Mouse (Mus musculus): ENCODE data around the gene Nfs1. TPM values are rescaled to one million over a fixed set of nuclear protein-coding genes. Genes with fewer than 3 reads are reported as not detected.

Nfs1 gene
- total and polyA plus RNA-seq, 3 experiments, result 51.3 to 72.1 (median 58.6) TPM

GRCm38 (mm10) chr2:156073725-156074124, 70.3 kb downstream of the Nfs1 start:
- in situ Hi-C loops (cut with MboI; ENCODE audit: low pct_ligation_motif_present, low pct_unique_long_range_greater_than_20kb, low sequenced_read_pairs), result no loop called here

More at GRCm38 (mm10) chr2:156073725-156074124, 70.3 kb downstream of the Nfs1 start:
- H3K36me3 ChIP-seq (replicated peaks in 1 of 2; ENCODE audit: control insufficient read depth in 1 of 2, insufficient read depth in 1 of 2, low read length in 1 of 2), result peaks cover 61 to 89% of the 10 kb centered on the region in 2 experiments
- no peak for DNase-seq (ENCODE audit: extremely low read depth)
- no peaks in the 10 kb centered on the region for H3K4me1 ChIP-seq (ENCODE audit: control insufficient read depth in 1 of 2, insufficient read depth in 2 of 2)
- H3K79me2 ChIP-seq (replicated peaks; ENCODE audit: control insufficient read depth, extremely low read depth, insufficient read depth, poor library complexity, severe bottlenecking), result no peaks in the 10 kb centered on the region
- H3K9ac ChIP-seq (ENCODE audit: insufficient read depth, low read depth), result no peak overlapping the region
- dilution Hi-C loops (cut with MboI; ENCODE audit: extremely low pct_ligation_motif_present, extremely low pct_unique_long_range_greater_than_20kb, low sequenced_read_pairs), result no loop called here
- no peak overlapping the region for H3K27ac ChIP-seq (ENCODE audit: insufficient read depth, low read depth)
- H3K27me3 ChIP-seq (replicated peaks), result no peaks in the 10 kb centered on the region
- H3K4me2 ChIP-seq (ENCODE audit: insufficient read depth, low read depth, poor library complexity, severe bottlenecking), result no peak overlapping the region
- H3K4me3 ChIP-seq (replicated peaks in 1 of 3; ENCODE audit: low read depth in 2 of 3, low read length in 2 of 3, poor library complexity in 1 of 3), result no peak overlapping the region
- TF ChIP-seq USF1 (IDR thresholded peaks at IDR 0.05; ENCODE audit: low read depth, low read length) (no peak), TCF12 (IDR thresholded peaks at IDR 0.05; ENCODE audit: low read depth, low read length) (no peak), POLR2A (IDR thresholded peaks at IDR 0.05; ENCODE audit: low read depth, low read length) (no peak), PAX5 (IDR thresholded peaks at IDR 0.05; ENCODE audit: low read length) (no peak), KAT2A (IDR thresholded peaks at IDR 0.05; ENCODE audit: insufficient replicate concordance, low read length) (no peak), RAD21 (IDR thresholded peaks at IDR 0.05; ENCODE audit: low read depth, low read length) (no peak), SMC3 (IDR thresholded peaks at IDR 0.05; ENCODE audit: low read depth, low read length) (no peak), RCOR1 (conservative IDR thresholded peaks at IDR 0.05; ENCODE audit: low read depth, low read length) (no peak), USF2 (conservative IDR thresholded peaks at IDR 0.05; ENCODE audit: low read depth, low read length) (no peak), JUN (IDR thresholded peaks at IDR 0.05; ENCODE audit: insufficient read depth, low read depth, low read length) (no peak), NRF1 (IDR thresholded peaks at IDR 0.05; ENCODE audit: low read depth, low read length) (no peak), ELF1 (IDR thresholded peaks at IDR 0.05; ENCODE audit: low read depth, low read length) (no peak), CTCF (conservative IDR thresholded peaks at IDR 0.05 in 1 of 2, IDR thresholded peaks at IDR 0.05 in 1 of 2; ENCODE audit: low read depth in 2 of 2, low read length in 2 of 2) (no peak), CHD1 (IDR thresholded peaks at IDR 0.05; ENCODE audit: low read depth, low read length) (no peak), SIN3A (IDR thresholded peaks at IDR 0.05; ENCODE audit: low read length) (no peak), MYC (IDR thresholded peaks at IDR 0.05; ENCODE audit: low read depth, low read length) (no peak), ZNF384 (IDR thresholded peaks at IDR 0.05; ENCODE audit: low read depth, low read length) (no peak), MXI1 (IDR thresholded peaks at IDR 0.05; ENCODE audit: low read depth, low read length) (no peak)
- no peaks in the 10 kb centered on the region for H3K9me3 ChIP-seq (replicated peaks; ENCODE audit: low read length)

Other genes with a start within 250 kb of the Nfs1 start
- gene Uqcc1, start 213.9 kb downstream of the Nfs1 start, total RNA-seq (2012; rRNA removed), result 49.8 and 60.4 TPM in 2 replicates
- 55.2 and 66.8 TPM in 2 replicates for gene Uqcc1, start 213.9 kb downstream of the Nfs1 start, total RNA-seq (2014; rRNA removed)
- gene Uqcc1, start 213.9 kb downstream of the Nfs1 start, polyA plus RNA-seq (2012; ENCODE audit: insufficient read length, low read depth), result 35.3 and 43.3 TPM in 2 replicates
- not detected in 2 replicates for gene Gm15557, start 203.5 kb downstream of the Nfs1 start, total RNA-seq (2012; rRNA removed)
- not detected in 2 replicates for gene Gm15557, start 203.5 kb downstream of the Nfs1 start, total RNA-seq (2014; rRNA removed)
- not detected in 2 replicates for gene Gm15557, start 203.5 kb downstream of the Nfs1 start, polyA plus RNA-seq (2012; ENCODE audit: insufficient read length, low read depth)
- not detected in 2 replicates for gene Gdf5, start 198.8 kb downstream of the Nfs1 start, total RNA-seq (2012; rRNA removed)
- not detected in 2 replicates for gene Gdf5, start 198.8 kb downstream of the Nfs1 start, total RNA-seq (2014; rRNA removed)
- not detected in 2 replicates for gene Gdf5, start 198.8 kb downstream of the Nfs1 start, polyA plus RNA-seq (2012; ENCODE audit: insufficient read length, low read depth)
- gene Cep250, start 187.7 kb downstream of the Nfs1 start, total RNA-seq (2012; rRNA removed), result 29.1 and 31.4 TPM in 2 replicates
- 13.5 and 17.7 TPM in 2 replicates for gene Cep250, start 187.7 kb downstream of the Nfs1 start, total RNA-seq (2014; rRNA removed)
- 25.8 and 26.3 TPM in 2 replicates for gene Cep250, start 187.7 kb downstream of the Nfs1 start, polyA plus RNA-seq (2012; ENCODE audit: insufficient read length, low read depth)
- gene 6430550D23Rik, start 136.2 kb downstream of the Nfs1 start, total RNA-seq (2012; rRNA removed), result 1.1 and 1.4 TPM in 2 replicates
- gene 6430550D23Rik, start 136.2 kb downstream of the Nfs1 start, total RNA-seq (2014; rRNA removed), result 0.78 and 1.1 TPM in 2 replicates
- 0.81 and 1.7 TPM in 2 replicates for gene 6430550D23Rik, start 136.2 kb downstream of the Nfs1 start, polyA plus RNA-seq (2012; ENCODE audit: insufficient read length, low read depth)
- 132 and 136 TPM in 2 replicates for gene Ergic3, start 136.1 kb downstream of the Nfs1 start, total RNA-seq (2012; rRNA removed)
- gene Ergic3, start 136.1 kb downstream of the Nfs1 start, total RNA-seq (2014; rRNA removed), result 51.6 and 53.0 TPM in 2 replicates
- 146 and 163 TPM in 2 replicates for gene Ergic3, start 136.1 kb downstream of the Nfs1 start, polyA plus RNA-seq (2012; ENCODE audit: insufficient read length, low read depth)
- not detected in 2 replicates for gene Fer1l4, start 91.2 kb downstream of the Nfs1 start, total RNA-seq (2012; rRNA removed)
- gene Fer1l4, start 91.2 kb downstream of the Nfs1 start, total RNA-seq (2014; rRNA removed), result not detected in 2 replicates
- not detected in 2 replicates for gene Fer1l4, start 91.2 kb downstream of the Nfs1 start, polyA plus RNA-seq (2012; ENCODE audit: insufficient read length, low read depth)
- gene Spag4, start 79.0 kb downstream of the Nfs1 start, total RNA-seq (2012; rRNA removed), result 3.1 and 3.6 TPM in 2 replicates
- 2.2 and 3.0 TPM in 2 replicates for gene Spag4, start 79.0 kb downstream of the Nfs1 start, total RNA-seq (2014; rRNA removed)
- gene Spag4, start 79.0 kb downstream of the Nfs1 start, polyA plus RNA-seq (2012; ENCODE audit: insufficient read length, low read depth), result 2.6 and 2.9 TPM in 2 replicates
- gene Cpne1, start 32.2 kb downstream of the Nfs1 start, total RNA-seq (2012; rRNA removed), result 36.8 and 39.8 TPM in 2 replicates
- gene Cpne1, start 32.2 kb downstream of the Nfs1 start, total RNA-seq (2014; rRNA removed), result 34.0 and 36.6 TPM in 2 replicates
- gene Cpne1, start 32.2 kb downstream of the Nfs1 start, polyA plus RNA-seq (2012; ENCODE audit: insufficient read length, low read depth), result 24.6 and 33.0 TPM in 2 replicates
- gene Rbm12, start 32.2 kb downstream of the Nfs1 start, total RNA-seq (2012; rRNA removed), result 9.6 and 13.2 TPM in 2 replicates
- gene Rbm12, start 32.2 kb downstream of the Nfs1 start, total RNA-seq (2014; rRNA removed), result 20.7 and 25.2 TPM in 2 replicates
- 33.4 and 36.5 TPM in 2 replicates for gene Rbm12, start 32.2 kb downstream of the Nfs1 start, polyA plus RNA-seq (2012; ENCODE audit: insufficient read length, low read depth)
- gene Gm28036, start 17.1 kb downstream of the Nfs1 start, total RNA-seq (2012; rRNA removed), result 14.7 and 18.8 TPM in 2 replicates
- 10.5 and 17.0 TPM in 2 replicates for gene Gm28036, start 17.1 kb downstream of the Nfs1 start, total RNA-seq (2014; rRNA removed)
- 15.3 and 18.4 TPM in 2 replicates for gene Gm28036, start 17.1 kb downstream of the Nfs1 start, polyA plus RNA-seq (2012; ENCODE audit: insufficient read length, low read depth)
- gene Romo1, start 147 bp downstream of the Nfs1 start, total RNA-seq (2012; rRNA removed), result 292 and 319 TPM in 2 replicates
- 110 and 130 TPM in 2 replicates for gene Romo1, start 147 bp downstream of the Nfs1 start, total RNA-seq (2014; rRNA removed)
- gene Romo1, start 147 bp downstream of the Nfs1 start, polyA plus RNA-seq (2012; ENCODE audit: insufficient read length, low read depth), result 255 and 303 TPM in 2 replicates
- gene Rbm39, start 36.1 kb upstream of the Nfs1 start, total RNA-seq (2012; rRNA removed), result 212 and 232 TPM in 2 replicates
- 417 and 491 TPM in 2 replicates for gene Rbm39, start 36.1 kb upstream of the Nfs1 start, total RNA-seq (2014; rRNA removed)
- gene Rbm39, start 36.1 kb upstream of the Nfs1 start, polyA plus RNA-seq (2012; ENCODE audit: insufficient read length, low read depth), result 376 and 400 TPM in 2 replicates
- 15.2 and 17.6 TPM in 2 replicates for gene Phf20, start 52.3 kb upstream of the Nfs1 start, total RNA-seq (2012; rRNA removed)
- 11.7 and 14.4 TPM in 2 replicates for gene Phf20, start 52.3 kb upstream of the Nfs1 start, total RNA-seq (2014; rRNA removed)
- gene Phf20, start 52.3 kb upstream of the Nfs1 start, polyA plus RNA-seq (2012; ENCODE audit: insufficient read length, low read depth), result 13.3 and 18.4 TPM in 2 replicates
- gene Cnbd2, start 168.1 kb upstream of the Nfs1 start, total RNA-seq (2012; rRNA removed), result 2.1 and 3.0 TPM in 2 replicates
- 0.99 and 1.0 TPM in 2 replicates for gene Cnbd2, start 168.1 kb upstream of the Nfs1 start, total RNA-seq (2014; rRNA removed)
- 2.7 and 3.6 TPM in 2 replicates for gene Cnbd2, start 168.1 kb upstream of the Nfs1 start, polyA plus RNA-seq (2012; ENCODE audit: insufficient read length, low read depth)
- 64.0 and 72.6 TPM in 2 replicates for gene Scand1, start 168.5 kb upstream of the Nfs1 start, total RNA-seq (2012; rRNA removed)
- gene Scand1, start 168.5 kb upstream of the Nfs1 start, total RNA-seq (2014; rRNA removed), result 78.5 and 86.6 TPM in 2 replicates
- gene Scand1, start 168.5 kb upstream of the Nfs1 start, polyA plus RNA-seq (2012; ENCODE audit: insufficient read length, low read depth), result 48.5 and 48.7 TPM in 2 replicates

All from CH12.LX (cell line).